Mouse (Mus musculus): ENCODE results near the gene Acaca.

DNA sequence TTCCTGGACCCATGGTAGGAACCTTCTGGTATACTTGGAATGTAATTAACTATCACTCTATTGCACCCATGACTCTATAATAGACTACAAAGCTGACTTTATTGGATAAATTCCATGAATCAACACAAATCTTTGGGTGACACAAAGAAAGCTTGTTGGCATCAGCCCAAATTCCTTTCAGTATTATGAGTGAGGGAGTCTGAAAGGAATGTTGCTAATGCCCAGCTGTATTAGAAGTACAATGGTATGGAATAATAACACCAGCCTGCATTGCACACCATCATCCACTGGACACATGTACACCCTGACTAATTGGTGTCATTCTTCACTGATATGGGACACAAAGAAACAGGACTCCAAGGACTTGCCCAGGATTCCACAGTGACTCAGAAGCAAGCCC, 28.3 kb upstream of the Acaca start:
- TF ChIP-seq CEBPB (IDR thresholded peaks at IDR 0.05; ENCODE audit: low read depth) = no peak
- TF ChIP-seq CTCF (IDR thresholded peaks at IDR 0.05; ENCODE audit: control insufficient read depth, insufficient read depth, insufficient read length) = no peak
- no peak for TF ChIP-seq USF1 (IDR thresholded peaks at IDR 0.05; ENCODE audit: low read depth)
- no peak for TF ChIP-seq MAX (IDR thresholded peaks at IDR 0.05)
- no peak for TF ChIP-seq MYOG (IDR thresholded peaks at IDR 0.05; ENCODE audit: control insufficient read depth, extremely low read depth, insufficient read length)
- no peak for TF ChIP-seq FOSL1 (IDR thresholded peaks at IDR 0.05; ENCODE audit: insufficient read depth, low read length, poor library complexity, severe bottlenecking)
